Mouse (Mus musculus): ENCODE measurements around the gene Sez6l.

GRCm38 (mm10) chr5:112418023-112418422 is 159.0 kb downstream of the Sez6l start:
- TF ChIP-seq POLR2A (IDR thresholded peaks at IDR 0.05; ENCODE audit: low read depth, low read length), result no peak
- TF ChIP-seq CTCF (IDR thresholded peaks at IDR 0.05; ENCODE audit: borderline replicate concordance, insufficient read depth, low read length), result no peak
